Comparison of ENCODE assay signal across 11 mouse cellular contexts in genomic region chr6:53950876-53951275, GRCm38 (mm10). TPM values are rescaled to one million over a fixed set of nuclear protein-coding genes. Genes with fewer than 3 reads are reported as not detected.
A peak's percentile ranks its signal among the peaks of the same experiment; 100 is the strongest.
DNase-seq lines count a peak whose midpoint lies in the region; TF ChIP-seq lines count a peak whose summit lies in the region.
"Had no signal": no experiment of that assay in that cellular context is flagged by ENCODE, and none has a peak within 500 bp of the region (broad histone marks: within the 10 kb centered on the region; RNA-seq: fewer than 3 reads in every experiment).

No protein-coding gene starts in this region.

- DNase-seq in lung, adult 18-20 months, result peak; percentile 31 to 66
- DNase-seq in lung, adult 2 months, result no peak
- peak; percentile 40 for DNase-seq in heart, postnatal 4 days
- DNase-seq in kidney, postnatal 36 days, result peak; percentile 54 to 71
- DNase-seq in yolk sac, embryonic 10.5 days (ENCODE audit: low spot score), result no peak
- no peak for DNase-seq in right cerebral cortex, postnatal 14 days
- DNase-seq: thymus, postnatal 36 days had no signal

- H3K36me3 ChIP-seq in small intestine, adult 2 months (ENCODE audit: control insufficient read depth, insufficient read depth, low read length), result no peaks in the 10 kb centered on the region
- H3K36me3 ChIP-seq: neural tube, embryonic 12.5 days had no signal

- TF ChIP-seq POLR2A in lung, adult 2 months (IDR thresholded peaks at IDR 0.05; ENCODE audit: borderline replicate concordance, extremely low read depth, low read depth, low read length), result no peak
- no peak for TF ChIP-seq POLR2A in small intestine, adult 2 months (IDR thresholded peaks at IDR 0.05; ENCODE audit: low read depth, low read length)

- H3K4me3 ChIP-seq in lung, adult 2 months (replicated peaks; ENCODE audit: extremely low read depth, low read depth, low read length), result no peak overlapping the region
- no peak overlapping the region for H3K4me3 ChIP-seq in small intestine, adult 2 months (ENCODE audit: low read depth, low read length)
- H3K4me3 ChIP-seq: neural tube, embryonic 12.5 days had no signal

- H3K27me3 ChIP-seq in small intestine, adult 2 months (ENCODE audit: control insufficient read depth, insufficient read depth, low read length), result no peaks in the 10 kb centered on the region
- H3K27me3 ChIP-seq: neural tube, embryonic 12.5 days had no signal

- WGBS in lung, adult 2 months, result 45% methylated on average over 9 of the region's 9 CpGs
- 61% methylated on average over 9 of the region's 9 CpGs for WGBS in small intestine, adult 2 months

- peak overlapping the region; percentile 4; the same call in 1 of the 2 replicates for H3K27ac ChIP-seq in small intestine, adult 2 months (ENCODE audit: insufficient read depth, low read depth, low read length)
- H3K27ac ChIP-seq: liver, embryonic 14.5 days; neural tube, embryonic 12.5 days had no signal

- peaks cover 10% of the 10 kb centered on the region for H3K4me1 ChIP-seq in lung, adult 2 months (ENCODE audit: control insufficient read depth, insufficient read depth, low read length)
- H3K4me1 ChIP-seq in small intestine, adult 2 months (ENCODE audit: control insufficient read depth, insufficient read depth, insufficient read length, low read length), result no peaks in the 10 kb centered on the region; the same call in 1 of the 2 replicates

- TF ChIP-seq CTCF in lung, adult 2 months (IDR thresholded peaks at IDR 0.05; ENCODE audit: insufficient read depth, low read length), result no peak
- no peak for TF ChIP-seq CTCF in small intestine, adult 2 months (IDR thresholded peaks at IDR 0.05; ENCODE audit: extremely low read depth, insufficient read length, insufficient replicate concordance, low read depth, low read length)

RNA-seq across cellular contexts. Expression of gene Cpvl, which starts 27.6 kb away (rescaled TPM):
- not detected in 2 replicates for polyA plus RNA-seq in lung, adult 2 months (2012; rRNA removed)
- not detected for total RNA-seq in heart, postnatal 4 days (2021)
- 0.10 TPM in 1 of 2 replicates, not detected in the other for polyA plus RNA-seq in small intestine, adult 2 months (2012; rRNA removed)
- polyA plus RNA-seq: heart, postnatal 0 days; liver, embryonic 14.5 days; neural tube, embryonic 12.5 days had no signal

Comparison
In these comparisons a context has a peak if more than half of its experiments do, and no peak if none do; other contexts are left out.
1. DNase-seq: peak in lung, adult 18-20 months (2 of 2), heart, postnatal 4 days (single experiment) and kidney, postnatal 36 days (2 of 2); none in lung, adult 2 months (single experiment), yolk sac, embryonic 10.5 days (single experiment) and right cerebral cortex, postnatal 14 days (single experiment).